Mouse (Mus musculus) thymus, adult 2 months (tissue): ENCODE measurements around the gene Tmem131.

Experiments
- CTCF ChIP-seq: fragments of 200-500 bp; IDR thresholded peaks from 2 replicates; pipeline ENCODE4 v1.5.1; 2012; ENCODE audit warnings: mild to moderate bottlenecking, control low read depth, low read length, moderate library complexity, borderline replicate concordance; ENCODE audit not compliant: control insufficient read depth, poor library complexity, insufficient read depth; ENCODE audit errors: extremely low read depth
- POLR2A ChIP-seq: fragments of 200-500 bp; IDR thresholded peaks from 2 replicates; pipeline ENCODE4 v1.6.1; 2012; ENCODE audit warnings: mild to moderate bottlenecking, low read length, control low read depth, moderate library complexity; ENCODE audit not compliant: control insufficient read depth, poor library complexity, insufficient read depth; ENCODE audit errors: extremely low read depth

DNA sequence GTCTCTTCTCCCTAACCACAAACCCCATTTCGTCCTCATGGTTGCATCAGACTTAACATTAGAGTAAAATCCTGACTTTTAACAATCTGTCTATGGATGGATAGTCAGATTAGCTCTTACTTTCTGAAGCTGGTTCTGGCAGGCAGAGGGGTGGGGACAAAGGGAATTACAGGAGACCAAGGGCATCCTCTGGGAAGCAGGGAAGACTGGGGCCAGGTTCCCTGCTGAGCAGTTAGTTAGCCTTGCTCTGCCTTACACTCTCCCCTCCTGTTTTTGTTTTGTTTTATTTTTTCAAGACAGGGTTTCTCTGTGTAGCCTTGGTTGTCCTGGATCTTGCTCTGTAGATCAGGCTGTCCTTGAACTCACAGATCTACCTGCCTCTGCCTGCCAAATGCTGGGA is 173.5 kb downstream of the Tmem131 start:
- TF ChIP-seq POLR2A (no peak), CTCF (no peak)
